Mouse (Mus musculus) kidney, postnatal 4 days (tissue): ENCODE measurements around the gene Crebrf.
A peak's percentile ranks its signal among the peaks of the same experiment; 100 is the strongest.

Experiments used
- DNase-seq, 2 experiments: peaks; one replicate each; pipeline ENCODE4 v3.0.0; 2021; ENCODE audit warnings: mixed read lengths in 2 of 2

The Crebrf gene

GRCm38 (mm10) chr17:26779471-26779870 is 64.0 kb downstream of the Crebrf start:
- DNase-seq: no peak

GRCm38 (mm10) chr17:26780750-26781571 is 65.5 kb downstream of the Crebrf start, which contains the start of gene Bnip1:
Bnip1 (plus strand) TSS chr17:26781066.
- DNase-seq: peak; percentile 88 to 92

- peak; percentile 10 to 22 for DNase-seq
Measured at GRCm38 (mm10) chr17:26781610-26782043, 66.2 kb downstream of the Crebrf start.

DNA sequence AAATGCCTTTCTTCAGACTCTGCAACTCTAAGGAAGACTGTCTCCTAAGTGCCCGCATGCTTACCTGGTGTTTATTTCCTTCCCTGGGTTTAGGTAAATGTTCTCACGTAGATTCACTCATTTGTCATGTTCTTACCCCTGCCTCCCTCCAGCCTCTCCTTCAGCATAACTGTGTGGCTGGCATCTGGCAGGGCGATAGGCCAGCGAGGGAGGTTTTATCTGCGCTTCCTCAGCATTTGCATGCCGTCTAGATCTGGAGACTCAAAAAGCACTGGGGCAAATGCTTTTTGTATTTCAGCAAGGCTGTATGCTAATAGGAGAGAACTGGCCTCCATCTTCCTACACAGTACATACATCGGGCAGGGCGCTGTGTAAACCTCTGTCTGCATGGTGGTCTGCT is 69.1 kb downstream of the Crebrf start:
- DNase-seq: no peak

DNA sequence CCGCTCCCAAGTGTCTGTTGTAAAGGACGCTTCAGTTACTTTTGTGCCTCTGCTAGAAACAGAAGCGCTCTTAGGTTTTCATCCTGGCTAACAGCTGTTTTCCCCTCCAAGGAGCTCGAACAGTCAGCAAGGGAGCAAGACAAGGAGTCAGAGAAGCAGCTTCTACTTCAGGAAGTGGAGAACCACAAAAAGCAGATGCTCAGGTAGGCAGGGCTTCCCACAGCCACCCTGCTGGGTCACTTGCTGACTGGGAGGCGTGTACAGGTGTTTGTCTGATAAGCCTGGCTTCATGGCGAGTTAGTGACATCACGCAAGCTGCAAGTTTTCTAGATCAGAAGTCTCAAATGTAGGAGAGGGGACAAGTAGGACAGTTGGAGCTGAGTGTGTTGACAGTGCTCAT is 71.1 kb downstream of the Crebrf start:
- DNase-seq: no peak

- DNase-seq: no peak
Measured at GRCm38 (mm10) chr17:26788986-26789385, 73.5 kb downstream of the Crebrf start.

DNA sequence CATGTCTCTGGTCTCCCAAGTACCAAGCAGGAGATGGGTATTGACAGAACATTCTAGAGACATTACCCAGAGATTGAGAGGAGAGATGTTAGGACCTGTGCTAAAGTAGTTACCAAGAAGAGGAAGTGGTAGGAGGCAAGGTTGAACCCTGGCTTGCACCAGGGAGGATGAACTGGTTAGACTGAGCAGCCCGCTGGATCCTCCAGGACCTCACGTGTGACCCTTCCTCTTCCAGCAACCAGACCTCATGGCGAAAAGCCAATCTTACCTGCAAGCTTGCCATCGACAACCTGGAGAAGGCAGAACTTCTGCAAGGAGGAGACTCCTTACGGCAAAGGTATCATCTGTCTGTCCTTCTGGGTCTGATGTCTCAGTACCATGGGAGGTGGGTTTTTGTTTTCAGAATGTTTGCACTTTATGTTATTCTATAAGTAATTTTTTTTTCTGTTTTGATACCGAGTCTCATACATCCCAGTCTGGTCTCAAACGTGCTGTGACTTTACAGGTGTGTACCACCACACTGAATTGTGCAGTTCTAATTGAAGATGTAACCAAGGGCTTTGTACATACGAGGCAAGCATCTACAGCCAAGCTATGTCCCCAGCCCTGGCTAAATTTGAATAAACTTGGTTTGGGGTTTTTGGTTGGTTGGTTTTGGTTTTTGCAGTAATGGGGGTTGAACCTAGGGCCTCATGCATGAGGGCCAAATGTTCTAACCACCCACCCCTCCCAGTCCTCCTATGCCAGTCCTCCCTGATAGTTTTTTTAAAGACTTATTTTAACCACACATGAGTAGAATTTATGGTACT is 74.2 kb downstream of the Crebrf start:
- no peak for DNase-seq

GRCm38 (mm10) chr17:26790269-26791214 is 75.1 kb downstream of the Crebrf start:
- peak; percentile 10 to 23 for DNase-seq

- DNase-seq: no peak
Measured at GRCm38 (mm10) chr17:26791580-26791979, 76.1 kb downstream of the Crebrf start.

DNA sequence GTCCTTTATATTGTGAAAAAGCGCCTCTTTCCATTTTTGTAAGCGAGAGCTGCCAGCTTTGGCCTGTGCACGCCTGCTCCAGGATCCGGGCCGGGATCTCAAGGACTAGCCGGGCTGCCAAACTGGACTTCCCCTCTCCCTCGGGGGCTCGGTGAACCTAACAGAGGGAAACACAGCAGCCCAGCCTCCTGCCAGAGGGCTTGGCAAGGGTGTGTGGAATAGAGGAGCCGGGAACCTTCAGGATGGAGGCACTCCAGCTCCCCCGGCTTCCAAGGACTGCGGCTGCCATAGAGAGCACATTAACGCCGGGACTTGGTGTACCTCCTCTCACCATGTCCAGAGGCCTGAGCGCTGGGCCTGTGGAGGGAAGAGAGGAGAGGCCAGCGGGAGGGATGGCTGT is 76.6 kb downstream of the Crebrf start:
- no peak for DNase-seq

GRCm38 (mm10) chr17:26793068-26793765 is 77.8 kb downstream of the Crebrf start:
- DNase-seq: no peak

DNA sequence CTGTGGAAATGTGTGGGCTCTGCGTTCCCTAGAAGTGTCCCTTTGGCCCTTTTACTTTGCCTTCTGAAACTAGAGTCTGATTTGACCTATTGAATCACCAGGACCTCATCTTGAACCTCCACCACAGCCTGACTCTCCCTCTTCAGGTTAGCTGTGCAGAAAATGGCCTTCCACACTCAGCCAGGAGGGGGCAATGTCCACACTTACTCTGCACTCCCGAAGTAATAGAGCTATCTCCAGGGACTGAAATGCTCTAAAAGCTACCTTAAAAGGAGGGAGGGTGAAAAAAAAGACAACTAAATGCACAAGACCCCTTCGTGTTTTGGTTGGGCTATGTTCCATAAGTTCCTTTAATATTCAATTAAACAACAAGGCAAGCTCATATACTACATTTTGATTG is 79.3 kb downstream of the Crebrf start:
- peak; percentile 78 to 82 for DNase-seq

DNA sequence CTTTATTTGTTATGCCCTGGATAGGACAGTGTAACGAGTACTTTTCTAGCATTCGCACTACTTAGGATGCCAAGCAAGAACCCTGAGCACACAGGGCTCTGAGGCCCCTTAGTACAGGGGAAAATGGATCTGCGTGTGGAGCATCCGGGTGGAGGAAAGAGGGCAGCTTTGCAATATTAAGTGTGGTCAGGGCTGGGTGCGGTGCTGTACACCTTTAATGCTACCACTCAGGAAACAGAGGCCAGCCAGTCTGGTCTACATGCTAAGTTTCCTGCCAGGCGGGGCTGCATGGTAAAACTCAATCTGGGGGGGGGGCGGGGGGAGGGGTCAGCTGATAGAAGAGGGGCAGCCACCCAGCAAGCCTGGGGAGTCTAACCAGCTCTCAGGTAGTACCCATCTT is 79.9 kb downstream of the Crebrf start:
- no peak for DNase-seq

GRCm38 (mm10) chr17:26797379-26798128 is 82.1 kb downstream of the Crebrf start:
- no peak for DNase-seq

GRCm38 (mm10) chr17:26802886-26803285 is 87.4 kb downstream of the Crebrf start:
- DNase-seq: no peak

DNA sequence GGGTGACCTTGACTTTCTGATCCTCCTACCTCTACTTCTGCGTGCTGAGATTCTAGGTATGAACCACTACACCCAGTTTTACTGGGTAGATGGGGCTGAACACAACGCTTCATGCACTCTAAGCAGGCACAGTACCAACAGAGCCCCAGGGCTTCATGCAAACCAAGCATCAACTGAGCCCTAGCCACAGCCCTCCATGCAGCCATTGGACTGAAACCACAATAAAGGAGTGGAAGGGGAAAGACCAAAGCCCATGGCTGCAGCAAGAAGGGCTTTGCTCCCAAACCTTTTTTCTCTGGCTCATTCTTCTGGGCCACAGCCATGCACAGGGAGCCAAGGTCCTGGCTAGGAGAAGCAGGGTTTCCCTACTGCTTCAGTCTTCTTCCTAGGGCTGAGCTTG is 97.2 kb downstream of the Crebrf start:
- no peak for DNase-seq

DNA sequence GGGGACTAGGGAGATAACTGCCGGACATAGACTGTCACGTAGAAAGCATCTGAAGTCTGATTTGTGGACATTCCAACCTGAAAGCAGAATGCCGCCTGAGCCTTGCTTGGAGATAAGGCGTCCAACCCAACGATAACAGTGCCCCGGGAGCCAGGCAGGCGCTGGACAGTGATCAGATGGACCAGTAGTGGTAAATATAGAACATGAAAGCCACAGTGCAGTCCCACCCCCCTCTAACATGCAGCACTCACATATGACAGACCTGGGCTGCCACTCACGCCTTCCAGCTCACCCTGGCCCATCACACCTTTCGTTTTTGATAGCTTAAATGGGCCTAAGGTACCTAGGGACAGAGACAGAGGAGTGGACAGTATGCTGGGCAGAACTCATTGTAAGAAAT is 98.0 kb downstream of the Crebrf start:
- no peak for DNase-seq

DNA sequence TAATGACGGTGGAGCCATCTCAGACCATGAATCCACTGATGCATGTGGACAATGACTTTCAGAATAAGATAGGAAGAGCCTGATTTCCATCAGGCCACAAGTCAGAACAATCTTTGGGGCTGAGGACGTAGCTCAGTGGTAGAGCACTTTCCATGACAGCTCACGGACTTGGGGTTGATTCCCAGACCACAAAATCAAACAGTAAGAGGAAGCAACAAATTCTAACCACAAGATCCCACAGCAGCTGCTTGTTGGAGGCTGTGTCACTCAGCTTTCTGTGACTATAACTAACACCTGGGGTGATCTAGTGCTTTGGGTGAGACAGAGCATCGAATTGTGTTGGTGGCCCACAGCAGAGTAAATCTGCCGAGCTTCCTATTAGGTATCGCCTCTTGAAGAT is 101.4 kb downstream of the Crebrf start:
- no peak for DNase-seq

DNA sequence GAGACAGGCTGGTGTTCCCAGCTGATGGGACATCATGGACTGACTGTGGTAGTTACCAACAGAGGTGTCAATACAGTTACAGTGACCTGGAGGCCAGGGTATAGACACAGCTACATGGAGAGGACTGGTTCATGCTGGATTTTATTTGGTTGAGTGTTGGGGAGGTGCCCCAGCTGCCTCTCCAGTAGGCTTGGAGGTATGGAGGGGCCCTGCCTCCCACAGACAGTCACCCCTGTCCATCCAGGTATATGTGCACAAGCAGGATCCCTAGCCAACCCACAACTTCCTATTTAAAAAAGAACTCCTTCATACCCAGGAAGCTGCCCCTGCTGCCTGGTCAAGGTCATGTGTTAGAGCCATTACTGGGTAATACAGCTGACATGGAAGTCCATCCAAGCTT is 102.3 kb downstream of the Crebrf start:
- no peak for DNase-seq

GRCm38 (mm10) chr17:26826131-26826530 is 110.7 kb downstream of the Crebrf start:
- DNase-seq: no peak
